Mouse (Mus musculus) ES-Bruce4 (cell line): Measurements from ENCODE around the gene Cd7. TPM values are rescaled to one million over a fixed set of nuclear protein-coding genes. Genes with fewer than 3 reads are reported as not detected.

Experiments used
- H3K27ac ChIP-seq: 2 replicates; pipeline ENCODE4 v1.5.1; 2012; ENCODE audit warnings: low read length, inconsistent platforms; ENCODE audit not compliant: insufficient read depth
- H3K27me3 ChIP-seq: 2 replicates; pipeline ENCODE4 v1.6.1; 2012; ENCODE audit warnings: mild to moderate bottlenecking, low read length, inconsistent platforms; ENCODE audit not compliant: control insufficient read depth, poor library complexity, insufficient read depth, severe bottlenecking
- H3K36me3 ChIP-seq: 2 replicates; pipeline ENCODE4 v1.6.1; 2012; ENCODE audit warnings: inconsistent platforms, mild to moderate bottlenecking, low read length, moderate library complexity; ENCODE audit not compliant: control insufficient read depth, poor library complexity, insufficient read depth, severe bottlenecking
- H3K4me1 ChIP-seq: one replicate; pipeline ENCODE4 v1.8.1; 2011; ENCODE audit warnings: low read length; ENCODE audit not compliant: control insufficient read depth, insufficient read depth
- H3K4me3 ChIP-seq: 2 replicates; pipeline ENCODE4 v1.5.1; 2011; ENCODE audit warnings: low read depth, mild to moderate bottlenecking, low read length
- H3K9ac ChIP-seq: 2 replicates; pipeline ENCODE4 v1.6.1; 2012; ENCODE audit warnings: low read depth, mild to moderate bottlenecking, inconsistent platforms; ENCODE audit not compliant: poor library complexity, severe bottlenecking
- H3K9me3 ChIP-seq: replicated peaks from 2 replicates; pipeline ENCODE4 v1.6.1; 2012; ENCODE audit warnings: mild to moderate bottlenecking, low read length, inconsistent platforms; ENCODE audit not compliant: control insufficient read depth, poor library complexity, insufficient read depth, severe bottlenecking
- CTCF ChIP-seq: IDR thresholded peaks from one replicate; pipeline ENCODE4 v1.8.1; 2011; ENCODE audit warnings: low read depth, low read length
- EP300 ChIP-seq: IDR thresholded peaks from 2 replicates; pipeline ENCODE4 v1.6.1; 2011; ENCODE audit warnings: low read depth, low read length; ENCODE audit not compliant: insufficient read depth
- POLR2A ChIP-seq: IDR thresholded peaks from one replicate; pipeline ENCODE4 v1.8.1; 2011; ENCODE audit warnings: low read length; ENCODE audit not compliant: insufficient read depth
- polyA plus RNA-seq: library from polyadenylated mRNA; stranded (reverse); fragments of >200 nt; gene quantifications from 2 replicates; pipeline ENCODE4 v1.2.4, GENCODE M21; 2011; ENCODE audit warnings: low read depth; ENCODE audit not compliant: missing spikeins, insufficient read depth, insufficient read length

The Cd7 gene
- polyA plus RNA-seq, result not detected in 2 replicates

DNA sequence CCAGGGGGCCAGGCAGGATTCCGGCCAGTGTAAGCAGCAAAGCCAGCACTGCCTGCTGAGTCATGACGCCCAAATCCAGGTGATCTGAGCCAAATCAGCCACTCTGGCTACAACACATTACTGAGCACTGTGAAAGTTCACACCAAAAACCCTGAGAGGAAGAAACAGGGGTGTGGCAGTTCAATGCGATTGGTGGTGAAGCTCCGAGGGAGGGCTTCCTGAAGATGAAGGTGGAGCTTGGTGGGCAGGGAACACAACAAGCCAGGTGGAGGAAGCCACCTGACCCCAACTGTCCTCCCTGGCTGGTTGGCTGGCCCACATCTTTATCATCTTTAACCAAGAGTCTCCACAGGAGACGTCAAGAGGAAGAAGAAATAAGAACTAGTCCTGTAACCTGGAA is at the start of gene Cd7:
Gene Cd7, minus strand, starts transcription at position 117 of the 400 bp plus-strand sequence.
- Histone ChIP-seq H3K9ac (no peak within 1 kb of the TSS), H3K9me3 (no peaks in the 10 kb centered on the region), H3K27me3 (no peaks in the 10 kb centered on the region), H3K36me3 (no peaks in the 10 kb centered on the region), H3K27ac (no peak within 1 kb of the TSS), H3K4me1 (no peaks in the 10 kb centered on the region), H3K4me3 (no peak within 1 kb of the TSS)
- TF ChIP-seq EP300 (no peak), CTCF (no peak), POLR2A (no peak)

DNA sequence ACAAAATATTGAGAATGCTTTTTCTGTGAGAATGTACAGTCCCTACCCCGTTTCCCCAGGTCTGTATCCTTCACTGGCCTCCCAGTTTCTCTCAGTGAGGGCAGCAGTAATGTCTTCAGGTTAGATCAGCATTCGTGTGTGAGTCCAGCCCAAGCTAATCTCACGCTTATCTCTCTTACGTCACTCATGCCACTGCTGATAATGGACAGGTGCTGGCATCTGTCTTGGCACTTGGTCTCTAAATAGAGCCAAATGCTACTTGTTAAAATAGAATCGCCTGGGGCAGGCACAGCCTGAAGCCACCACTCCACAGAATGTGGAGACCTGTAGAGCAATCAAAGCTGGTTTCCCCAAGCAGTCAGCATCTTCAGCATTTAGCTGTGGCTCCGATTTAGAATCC is 49.8 kb upstream of the Cd7 start:
- no peaks in the 10 kb centered on the region for H3K27me3 ChIP-seq
- no peak overlapping the region for H3K27ac ChIP-seq
- no peaks in the 10 kb centered on the region for H3K36me3 ChIP-seq
- TF ChIP-seq POLR2A (no peak), CTCF (no peak), EP300 (no peak)
- H3K9me3 ChIP-seq, result no peaks in the 10 kb centered on the region
- no peak overlapping the region for H3K9ac ChIP-seq
- H3K4me1 ChIP-seq, result no peaks in the 10 kb centered on the region
- H3K4me3 ChIP-seq, result no peak overlapping the region

GRCm38 (mm10) chr11:121086296-121086695 is 47.1 kb upstream of the Cd7 start:
- no peak overlapping the region for H3K27ac ChIP-seq

GRCm38 (mm10) chr11:121085181-121085580 is 46.0 kb upstream of the Cd7 start:
- TF ChIP-seq CTCF (no peak), EP300 (no peak)
- H3K27ac ChIP-seq, result no peak overlapping the region
- H3K4me1 ChIP-seq, result no peaks in the 10 kb centered on the region
- H3K9ac ChIP-seq, result no peak overlapping the region
- no peaks in the 10 kb centered on the region for H3K27me3 ChIP-seq
- H3K36me3 ChIP-seq, result no peaks in the 10 kb centered on the region
- no peak overlapping the region for H3K4me3 ChIP-seq
- H3K9me3 ChIP-seq, result no peaks in the 10 kb centered on the region

More at GRCm38 (mm10) chr11:121086296-121086695, 47.1 kb upstream of the Cd7 start:
- H3K4me3 ChIP-seq, result no peak overlapping the region
- H3K36me3 ChIP-seq, result no peaks in the 10 kb centered on the region
- H3K9ac ChIP-seq, result no peak overlapping the region
- no peaks in the 10 kb centered on the region for H3K9me3 ChIP-seq
- TF ChIP-seq POLR2A (no peak), EP300 (no peak), CTCF (no peak)
- no peaks in the 10 kb centered on the region for H3K4me1 ChIP-seq
- no peaks in the 10 kb centered on the region for H3K27me3 ChIP-seq

DNA sequence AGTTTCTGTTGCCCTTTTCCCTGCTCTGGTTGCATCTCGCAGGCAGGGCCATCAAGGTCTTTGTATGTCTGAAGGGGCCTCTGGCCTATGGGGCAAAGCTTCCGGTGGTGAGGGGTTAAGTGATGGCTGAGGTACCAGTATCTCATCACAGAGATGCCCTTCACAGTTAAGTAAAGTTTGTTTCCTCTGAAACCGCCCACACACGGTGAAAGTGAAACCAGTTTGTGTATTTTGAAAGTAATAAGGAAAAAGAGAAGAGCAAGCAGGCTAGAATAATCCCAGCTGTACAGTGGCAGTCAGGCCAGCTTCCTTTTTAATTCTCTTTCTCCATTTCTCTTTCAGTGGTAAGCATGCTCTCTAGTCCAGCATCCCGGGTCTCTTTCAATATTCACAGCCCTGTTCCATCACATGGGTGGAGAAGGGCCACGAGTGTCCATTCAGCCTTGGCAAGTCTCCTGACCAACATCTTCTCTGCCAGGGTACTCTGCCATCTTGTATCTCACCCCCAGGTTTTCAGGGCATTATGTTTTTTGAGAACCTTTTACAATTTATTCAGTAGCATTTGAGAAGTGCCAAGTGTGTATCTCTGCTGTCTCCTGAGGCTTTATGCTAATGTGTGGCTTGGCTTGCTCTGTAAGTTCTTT is 43.8 kb upstream of the Cd7 start:
- Histone ChIP-seq H3K36me3 (no peaks in the 10 kb centered on the region), H3K4me1 (no peaks in the 10 kb centered on the region), H3K27me3 (no peaks in the 10 kb centered on the region), H3K9me3 (no peaks in the 10 kb centered on the region), H3K9ac (no peak overlapping the region), H3K27ac (no peak overlapping the region), H3K4me3 (no peak overlapping the region)
- TF ChIP-seq CTCF (no peak), EP300 (no peak), POLR2A (no peak)

- no peak for TF ChIP-seq POLR2A
- no peak for TF ChIP-seq CTCF
- no peak for TF ChIP-seq EP300
- no peaks in the 10 kb centered on the region for H3K36me3 ChIP-seq
These were observed 43.0 kb upstream of the Cd7 start for GRCm38 (mm10) chr11:121082250-121082649.

More at GRCm38 (mm10) chr11:121082250-121082649, 43.0 kb upstream of the Cd7 start:
- H3K27me3 ChIP-seq, result no peaks in the 10 kb centered on the region
- no peak overlapping the region for H3K4me3 ChIP-seq
- no peak overlapping the region for H3K9ac ChIP-seq
- no peak overlapping the region for H3K27ac ChIP-seq
- no peaks in the 10 kb centered on the region for H3K4me1 ChIP-seq
- H3K9me3 ChIP-seq, result no peaks in the 10 kb centered on the region
